Mouse (Mus musculus) left cerebral cortex, adult 18-20 months (tissue): Measurements from ENCODE around the gene Gm10230. TPM values are rescaled to one million over a fixed set of nuclear protein-coding genes. Genes with fewer than 3 reads are reported as not detected.
"Not testable (repeated sequence)": the region's sequence is repeated elsewhere in the genome, so short reads cannot be mapped to it uniquely, and the experiment has no call there.

ENCODE experiments used
- DNase-seq, 2 experiments: peaks; one replicate each; pipeline ENCODE4 v3.0.0; 2021 to 2022; ENCODE audit warnings: low spot score in 2 of 2, mixed read lengths in 1 of 2
- long read RNA-seq, 2 experiments: library from polyadenylated mRNA; stranded (forward); transcript quantifications; one replicate each; pipeline ENCODE4 v2.0.0; 2021
- microRNA-seq, 2 experiments: library from miRNA; unstranded; fragments of <30 nt; microRNA quantifications; one replicate each; pipeline ENCODE4 v1.2.0; 2021
- total RNA-seq, 2 experiments: library from RNA; stranded (reverse); gene quantifications; 2 replicates each; pipeline ENCODE4 v1.2.3; 2021

Gene Gm10230
- not detected for total RNA-seq
- long read RNA-seq, experiment 1: 0 reads
- long read RNA-seq, experiment 2: 0 reads

DNA sequence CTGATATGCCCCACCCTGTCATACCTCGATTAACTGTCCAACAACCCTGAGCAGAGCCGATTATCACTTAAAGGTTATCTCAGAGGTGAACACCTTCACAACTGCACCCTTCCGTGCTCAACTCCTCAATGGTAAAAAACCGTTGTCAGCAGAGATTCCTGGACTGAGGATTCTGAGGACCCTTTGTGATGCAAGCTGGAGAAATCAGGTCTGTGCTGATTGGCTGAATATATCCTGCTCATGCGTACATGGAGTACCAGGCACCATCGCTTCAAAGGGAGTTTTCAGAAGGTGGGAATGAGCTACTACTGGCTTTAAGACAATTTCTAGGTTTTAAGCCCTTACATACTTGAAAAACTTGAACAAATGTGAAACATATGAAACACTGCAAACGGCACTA is at the start of gene Gm10230:
Gene Gm10230, minus strand, starts transcription at position 101 of the 400 bp plus-strand sequence.
- not testable (repeated sequence) for DNase-seq

Small RNA genes within 50 kb of the gene (microRNA-seq; reads per million reads assigned to microRNA genes)
- 0 reads per million in 2 experiments for gene Gm44452
